Mouse (Mus musculus): ENCODE measurements around the gene Fam43a.

The Fam43a gene

DNA sequence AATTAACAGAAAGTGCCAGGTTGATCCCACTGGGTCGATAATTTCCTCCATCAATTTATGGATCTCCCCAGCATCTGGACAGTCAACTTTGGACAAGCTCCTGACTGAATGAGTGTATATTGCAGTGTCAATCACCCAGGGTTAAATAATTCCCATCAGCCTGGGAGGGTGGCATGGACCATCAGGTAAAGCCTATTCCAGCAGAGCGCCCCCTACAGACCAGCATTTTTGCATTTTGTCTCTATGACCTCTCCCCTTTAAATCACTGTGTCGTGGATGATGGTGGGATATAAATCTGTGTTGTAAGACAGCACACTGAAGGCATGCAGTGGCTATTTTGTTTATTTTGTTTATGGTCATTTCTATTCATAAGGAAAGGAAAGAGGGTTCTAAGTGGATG lies 7.5 kb upstream of the Fam43a start:
- in situ Hi-C loops (cut with MboI; ENCODE audit: low sequenced_read_pairs), result loop anchor here (10.0 to 25.0 kb wide), 2 partner anchors 383 to 770 kb away; no protein-coding TSS in a partner anchor

DNA sequence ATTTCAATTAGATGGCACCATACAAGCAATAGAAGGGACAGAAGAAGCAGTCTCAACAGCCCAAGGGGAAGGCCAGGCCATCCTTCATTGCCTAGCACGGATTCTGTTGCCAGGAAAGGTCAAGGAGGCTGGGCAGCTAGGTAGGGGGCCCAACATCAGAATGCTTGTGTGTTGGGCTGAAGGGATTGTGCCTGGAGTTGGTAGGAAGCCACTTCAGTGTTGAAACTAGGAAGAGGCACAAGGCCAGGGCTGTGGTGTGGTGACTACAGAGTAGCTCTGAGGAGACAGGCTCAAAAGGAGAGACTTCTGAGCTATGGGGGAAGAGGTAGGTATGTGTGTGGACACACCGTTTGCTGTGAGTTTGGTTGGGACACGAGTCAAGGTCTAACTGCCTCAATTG lies 4.2 kb upstream of the Fam43a start:
- in situ Hi-C loops (cut with MboI; ENCODE audit: low sequenced_read_pairs), result loop anchor here (10.0 to 25.0 kb wide), 2 partner anchors 379 to 767 kb away; no protein-coding TSS in a partner anchor

DNA sequence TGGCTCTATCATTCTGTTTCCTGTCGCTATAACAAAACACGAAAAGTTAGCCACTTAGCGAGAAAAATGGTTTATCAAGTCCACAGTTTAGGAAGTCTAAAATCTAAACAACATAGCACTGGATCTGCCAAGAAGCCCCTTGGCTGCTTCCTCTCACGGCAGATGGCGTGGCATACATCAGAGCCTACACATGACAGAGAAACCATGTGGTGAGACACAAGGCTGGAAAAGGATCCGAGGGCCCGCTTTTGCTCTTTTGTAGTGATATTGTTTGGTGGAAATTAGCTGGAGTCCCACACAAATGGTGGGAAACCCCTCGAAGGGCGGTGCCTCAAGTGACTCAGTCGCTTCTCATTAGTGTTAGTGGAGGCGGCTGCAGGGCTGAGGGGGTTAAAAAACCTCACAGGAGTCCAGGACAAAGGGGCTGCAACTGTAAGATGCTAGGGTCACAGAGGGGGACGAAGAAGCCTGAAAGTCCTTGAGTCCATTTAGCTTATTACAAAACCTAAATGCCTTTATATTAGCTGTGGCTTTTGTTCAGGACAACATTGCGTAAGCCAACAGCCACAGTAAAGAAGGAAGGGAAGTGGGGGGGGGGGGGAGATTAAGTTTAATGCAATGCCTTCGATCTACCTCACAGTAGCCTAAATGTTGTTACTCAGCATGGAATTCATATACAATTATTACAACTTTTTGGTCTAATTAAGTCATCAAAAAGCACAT lies 3.5 kb upstream of the Fam43a start:
- in situ Hi-C loops (cut with MboI; ENCODE audit: low sequenced_read_pairs), result loop anchor here (10.0 to 25.0 kb wide), 2 partner anchors 379 to 766 kb away; no protein-coding TSS in a partner anchor

DNA sequence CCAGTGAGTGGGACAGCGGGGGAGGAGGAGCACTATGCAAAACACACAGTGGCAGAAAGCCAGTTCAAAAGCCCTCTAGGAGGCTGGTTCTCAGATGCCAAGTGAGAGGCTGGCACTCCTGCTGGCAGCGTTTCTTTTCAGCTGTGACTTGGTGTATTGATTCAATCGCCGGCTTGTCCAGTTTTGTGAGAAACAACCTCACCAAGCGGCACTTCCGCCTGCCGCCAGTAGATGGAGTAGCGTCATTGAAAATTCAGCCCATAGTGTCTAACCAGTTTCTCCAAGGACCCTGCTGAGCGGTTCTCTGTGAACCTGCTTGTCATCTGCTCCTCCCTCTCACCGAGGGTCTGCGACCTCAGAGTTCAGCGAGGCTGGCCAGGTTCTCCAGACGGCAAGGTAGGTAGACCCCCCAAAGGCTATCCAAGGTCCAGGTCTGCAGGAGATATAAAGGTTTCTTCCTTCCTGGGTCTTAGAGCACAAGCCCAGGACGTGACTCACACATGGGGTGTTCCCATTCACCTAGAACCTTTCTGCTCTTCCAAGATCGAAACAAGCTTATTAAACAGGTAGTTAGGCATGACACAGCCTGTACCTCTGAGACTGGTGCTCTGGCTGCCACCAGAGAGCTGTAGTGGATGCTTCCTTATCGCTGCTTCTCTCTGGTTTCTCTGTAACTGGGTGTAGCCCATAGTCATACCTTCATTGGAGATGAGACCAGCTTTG lies 2.4 kb upstream of the Fam43a start:
- in situ Hi-C loops (cut with MboI; ENCODE audit: low sequenced_read_pairs), result loop anchor here (10.0 to 25.0 kb wide), 2 partner anchors 378 to 765 kb away; no protein-coding TSS in a partner anchor

DNA sequence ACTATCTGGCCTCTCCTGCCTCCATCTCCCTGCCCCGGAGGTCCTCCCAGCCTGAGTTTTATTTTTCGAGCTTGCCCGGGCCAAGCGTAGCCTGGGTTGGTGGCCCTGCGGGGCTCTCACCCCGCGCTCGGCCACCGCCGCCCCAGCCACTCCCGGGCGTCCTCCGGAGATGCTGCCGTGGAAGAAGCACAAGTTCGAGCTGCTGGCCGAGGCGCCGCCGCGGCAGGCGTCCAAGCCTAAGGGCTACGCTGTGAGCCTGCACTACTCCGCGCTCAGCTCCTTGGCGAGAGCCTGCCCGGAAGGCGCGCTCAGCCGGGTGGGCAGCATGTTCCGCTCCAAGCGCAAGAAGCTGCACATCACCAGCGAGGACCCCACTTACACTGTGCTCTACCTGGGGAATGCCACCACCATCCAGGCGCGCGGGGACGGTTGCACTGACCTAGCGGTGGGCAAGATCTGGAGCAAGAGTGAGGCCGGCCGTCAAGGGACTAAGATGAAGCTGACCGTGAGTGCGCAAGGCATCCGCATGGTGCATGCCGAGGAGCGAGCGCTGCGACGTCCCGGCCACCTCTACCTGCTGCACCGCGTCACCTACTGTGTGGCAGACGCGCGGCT lies 1.0 kb downstream of the Fam43a start:
- in situ Hi-C loops (cut with MboI; ENCODE audit: low sequenced_read_pairs), result loop anchor here (10.0 kb wide), 1 partner anchor 74 kb away; no protein-coding TSS in a partner anchor

DNA sequence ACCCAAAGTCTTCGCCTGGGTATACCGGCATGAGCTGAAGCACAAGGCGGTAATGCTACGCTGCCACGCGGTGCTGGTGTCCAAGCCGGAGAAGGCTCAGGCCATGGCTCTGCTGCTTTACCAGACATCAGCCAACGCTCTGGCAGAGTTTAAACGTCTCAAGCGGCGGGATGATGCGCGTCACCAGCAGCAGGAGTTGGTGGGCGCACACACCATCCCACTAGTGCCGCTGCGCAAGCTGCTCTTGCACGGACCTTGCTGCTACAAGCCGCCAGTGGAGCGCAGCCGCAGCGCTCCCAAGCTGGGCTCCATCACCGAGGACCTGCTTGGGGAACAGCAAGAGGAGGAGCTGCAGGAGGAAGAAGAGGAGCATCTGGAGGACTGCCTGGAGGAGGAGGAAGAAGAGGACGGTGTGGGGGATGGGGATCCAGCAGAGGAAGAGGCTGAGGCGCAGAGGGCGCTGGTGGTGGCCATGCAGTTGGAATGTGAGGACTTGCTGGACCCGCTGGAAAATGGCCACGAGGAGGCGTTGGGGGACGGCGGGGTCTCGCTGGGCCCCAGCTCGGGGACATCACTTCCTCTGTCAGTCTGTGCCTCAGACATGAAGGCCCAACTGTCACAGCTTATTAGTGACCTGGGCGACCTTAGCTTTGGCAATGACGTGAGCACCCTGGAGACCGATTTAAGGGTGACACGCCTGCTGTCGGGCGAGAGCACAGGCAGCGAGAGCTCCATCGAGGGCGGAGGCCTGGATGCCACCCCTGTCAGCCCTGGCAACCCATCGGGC lies 1.7 kb downstream of the Fam43a start:
- in situ Hi-C loops (cut with MboI; ENCODE audit: low sequenced_read_pairs), result loop anchor here (10.0 kb wide), 1 partner anchor 74 kb away; no protein-coding TSS in a partner anchor

DNA sequence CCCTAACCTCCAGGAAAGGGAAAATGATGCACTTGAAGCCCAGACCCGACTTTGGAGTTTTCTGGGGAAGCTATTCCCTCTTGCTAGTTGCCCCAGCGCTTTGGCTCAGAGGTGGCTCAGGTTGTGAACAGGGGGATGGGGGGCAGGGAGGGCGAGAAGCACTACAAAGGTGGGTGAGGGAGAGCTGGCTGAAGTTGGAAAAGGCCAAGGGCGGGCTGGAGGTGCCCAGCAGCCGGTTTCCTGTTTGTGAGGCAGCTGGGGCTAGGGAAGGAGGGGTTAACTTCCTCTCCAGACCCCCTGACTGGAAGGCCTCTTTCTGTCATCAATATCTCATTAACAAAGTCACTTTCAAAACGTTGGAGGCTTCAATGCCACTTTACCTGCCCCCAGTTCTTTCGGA lies 2.4 kb downstream of the Fam43a start:
- in situ Hi-C loops (cut with MboI; ENCODE audit: low sequenced_read_pairs), result loop anchor here (10.0 kb wide), 1 partner anchor 73 kb away; no protein-coding TSS in a partner anchor

DNA sequence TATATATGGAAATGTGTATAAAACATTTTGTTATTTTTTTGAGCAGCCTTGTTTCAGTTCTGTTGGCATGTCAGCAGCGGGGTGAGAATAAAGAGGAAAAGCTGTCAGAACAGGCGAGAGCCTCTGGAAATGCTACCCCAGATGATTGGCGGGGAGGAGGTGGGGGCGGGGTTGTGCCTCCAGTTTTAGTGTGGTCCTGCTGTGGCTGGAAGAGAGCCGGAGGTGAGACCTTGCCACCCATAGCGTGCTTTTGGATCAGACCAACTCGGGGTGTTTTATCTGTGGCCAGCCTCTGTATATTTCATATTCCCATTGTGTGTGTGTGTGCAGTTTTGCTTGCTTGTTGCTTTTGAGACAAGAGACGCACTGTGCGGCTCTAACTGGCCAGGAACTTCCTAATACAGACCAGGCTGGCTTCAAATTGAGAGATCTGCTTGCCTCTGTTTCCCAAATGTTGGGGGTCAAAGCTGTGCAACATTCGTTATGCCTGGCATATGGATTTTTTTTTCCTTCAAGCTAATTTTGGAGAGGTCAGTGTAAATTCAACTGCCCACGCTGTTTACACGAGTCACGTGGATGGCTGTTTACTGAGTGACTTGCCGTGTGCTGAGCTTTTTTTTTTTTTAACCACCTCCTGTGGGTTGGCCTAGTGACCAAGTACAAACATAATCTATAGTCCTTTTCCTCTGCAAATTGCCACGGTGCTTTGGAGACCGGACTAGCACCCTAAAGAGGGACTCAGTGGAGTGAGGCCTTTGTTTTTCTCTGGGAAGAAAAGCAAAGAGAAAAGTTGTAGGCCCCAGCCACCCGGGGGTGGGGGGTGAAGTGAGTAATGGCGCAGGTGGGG lies 3.4 kb downstream of the Fam43a start:
- in situ Hi-C loops (cut with MboI; ENCODE audit: low sequenced_read_pairs), result loop anchor here (10.0 kb wide), 1 partner anchor 72 kb away; no protein-coding TSS in a partner anchor

DNA sequence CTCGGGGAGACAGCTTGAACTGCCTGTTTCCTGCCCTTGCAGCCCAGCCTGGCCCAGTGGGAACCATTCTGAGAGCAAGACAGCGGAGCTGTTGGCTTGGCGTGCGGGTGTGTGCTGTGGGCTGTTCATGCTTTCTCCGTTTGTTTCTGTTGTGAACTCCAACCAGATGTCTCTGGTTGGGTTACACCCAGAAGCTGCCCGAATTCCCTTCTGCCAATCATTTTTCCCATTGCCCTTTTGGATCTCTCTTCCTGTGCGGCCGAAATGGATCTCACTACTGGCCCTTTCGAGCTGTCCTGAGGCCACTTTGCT lies 4.0 kb downstream of the Fam43a start:
- in situ Hi-C loops (cut with MboI; ENCODE audit: low sequenced_read_pairs), result loop anchor here (10.0 kb wide), 1 partner anchor 71 kb away; no protein-coding TSS in a partner anchor

DNA sequence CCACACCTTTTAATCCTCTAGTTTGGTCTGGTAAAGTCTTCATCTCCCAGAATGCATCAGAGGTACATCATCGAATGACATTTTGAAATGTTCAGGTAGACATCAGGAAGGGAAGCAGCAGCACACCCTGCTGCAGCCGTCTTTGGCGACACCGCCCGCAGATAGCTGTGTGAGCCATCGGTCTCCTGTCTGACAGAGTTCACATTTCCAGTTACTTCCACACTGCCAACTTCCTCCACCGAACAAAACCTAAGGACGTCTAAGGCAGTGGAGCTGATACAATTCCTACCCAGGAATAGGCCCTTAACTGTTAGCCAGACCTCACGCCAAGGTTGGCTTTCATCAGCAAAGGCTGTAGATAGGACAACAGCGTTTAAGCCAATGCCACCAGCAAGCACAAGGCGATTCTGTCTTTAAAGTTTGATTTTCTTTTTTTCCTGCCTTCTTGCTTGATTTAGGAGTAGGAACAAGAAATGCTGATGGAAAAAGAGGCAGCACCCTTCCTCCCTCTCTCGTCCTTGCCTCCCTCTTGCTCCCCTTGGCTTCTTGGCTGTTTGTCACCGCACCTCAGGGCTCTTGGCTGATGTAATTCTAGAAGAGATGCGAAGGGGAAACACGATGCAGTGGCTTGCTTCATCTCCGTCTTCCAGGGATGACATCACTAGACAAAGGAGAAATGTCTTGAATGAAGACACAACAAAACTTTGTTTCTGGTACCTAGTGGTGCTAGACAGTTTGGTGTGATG lies 4.7 kb downstream of the Fam43a start:
- in situ Hi-C loops (cut with MboI; ENCODE audit: low sequenced_read_pairs), result loop anchor here (10.0 kb wide), 1 partner anchor 71 kb away; no protein-coding TSS in a partner anchor

DNA sequence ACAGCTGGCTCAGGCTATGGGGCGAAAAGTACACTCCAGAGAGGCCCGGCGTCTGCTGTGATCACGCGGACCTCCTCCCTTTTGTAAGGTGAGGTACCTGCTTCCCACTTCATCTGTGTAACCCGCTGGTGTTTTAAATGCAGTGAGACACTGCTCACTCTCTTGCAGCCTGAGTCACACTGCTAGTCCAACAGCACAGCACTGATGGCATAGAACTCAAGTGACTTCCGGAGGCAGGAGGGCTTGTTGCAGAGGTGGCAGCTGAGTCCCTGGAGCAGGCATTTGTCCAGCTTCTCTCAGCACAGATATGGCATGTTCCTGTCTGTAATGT lies 5.2 kb downstream of the Fam43a start:
- in situ Hi-C loops (cut with MboI; ENCODE audit: low sequenced_read_pairs), result loop anchor here (10.0 kb wide), 1 partner anchor 70 kb away; no protein-coding TSS in a partner anchor

DNA sequence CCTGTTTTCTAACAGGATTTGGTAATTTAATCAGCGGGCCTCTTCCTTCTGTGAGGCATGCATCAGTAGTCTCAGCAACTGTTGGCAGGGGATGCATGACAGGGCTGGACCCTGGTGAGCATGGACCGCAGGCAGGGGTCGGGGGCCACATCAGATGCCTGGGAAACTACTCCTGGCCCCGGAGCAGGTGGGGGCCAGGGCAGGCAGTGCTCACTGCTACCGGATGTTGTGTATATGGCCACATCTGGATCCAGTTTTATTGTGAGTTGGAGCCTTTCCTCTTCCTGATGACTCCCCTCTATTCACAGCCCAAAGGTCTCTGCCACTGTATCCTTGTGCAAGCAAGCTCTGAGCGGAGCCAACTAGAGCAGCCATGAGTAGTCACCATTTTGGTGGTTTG lies 6.0 kb downstream of the Fam43a start:
- in situ Hi-C loops (cut with MboI; ENCODE audit: low sequenced_read_pairs), result loop anchor here (10.0 kb wide), 1 partner anchor 69 kb away; no protein-coding TSS in a partner anchor

DNA sequence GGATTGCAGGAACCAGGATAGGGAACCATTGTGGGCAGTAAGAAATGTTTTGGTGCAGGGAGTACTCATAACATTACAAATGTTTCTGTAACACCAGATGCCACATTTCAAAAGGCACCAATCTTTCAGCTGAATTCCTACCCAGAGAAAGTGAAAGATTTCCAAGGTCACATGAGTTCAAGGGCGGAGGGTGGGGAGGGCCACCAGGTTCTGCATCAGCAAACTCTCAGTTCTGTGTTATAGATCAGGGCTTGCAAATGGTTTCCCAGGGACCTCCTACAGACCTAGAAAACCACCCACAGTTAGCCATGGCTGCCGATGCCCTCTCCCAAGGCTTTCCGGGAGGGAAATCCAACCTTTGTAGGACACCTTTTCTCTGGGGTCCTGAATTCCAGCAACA lies 8.3 kb downstream of the Fam43a start:
- in situ Hi-C loops (cut with MboI; ENCODE audit: low sequenced_read_pairs), result loop anchor here (10.0 kb wide), 1 partner anchor 67 kb away; no protein-coding TSS in a partner anchor

DNA sequence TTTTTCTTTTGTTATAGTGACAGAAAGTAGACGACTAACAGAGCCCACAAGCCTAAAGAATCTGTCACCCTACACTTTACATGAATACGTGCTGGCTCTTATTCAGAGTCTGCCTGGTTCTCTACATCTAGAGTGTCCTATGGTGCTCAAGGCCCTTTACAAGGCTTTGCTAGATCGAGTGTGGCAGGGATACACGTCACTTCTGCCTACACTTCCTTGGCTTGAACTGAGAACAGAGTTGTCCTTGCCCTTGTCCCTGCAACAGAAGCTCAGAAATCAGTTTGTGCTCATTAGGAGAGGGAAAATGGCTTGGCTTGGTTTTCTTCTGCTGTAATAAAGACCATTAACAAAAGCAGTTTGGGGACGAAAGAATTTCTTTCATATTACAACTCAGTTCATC lies 11.8 kb downstream of the Fam43a start:
- in situ Hi-C loops (cut with MboI; ENCODE audit: low sequenced_read_pairs), result no loop called here

DNA sequence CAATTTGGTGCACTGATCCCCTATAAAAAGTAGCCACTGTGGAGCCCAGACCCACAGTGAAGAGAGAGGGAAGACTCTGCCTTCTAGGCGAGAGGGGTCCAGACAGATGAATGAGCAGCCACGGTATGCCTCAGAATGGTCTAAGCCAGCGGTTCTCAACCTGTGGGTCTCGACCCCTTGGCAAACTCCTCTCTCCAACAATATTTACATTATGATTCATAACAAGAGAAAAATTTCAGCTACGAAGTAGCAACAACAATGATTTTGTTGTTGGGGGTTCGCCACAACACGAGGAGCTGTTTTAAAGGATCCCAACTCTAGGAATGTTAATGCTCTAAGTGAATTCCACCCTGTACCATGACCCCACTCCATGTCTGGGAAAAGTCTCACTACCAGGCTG lies 13.6 kb downstream of the Fam43a start:
- in situ Hi-C loops (cut with MboI; ENCODE audit: low sequenced_read_pairs), result no loop called here

DNA sequence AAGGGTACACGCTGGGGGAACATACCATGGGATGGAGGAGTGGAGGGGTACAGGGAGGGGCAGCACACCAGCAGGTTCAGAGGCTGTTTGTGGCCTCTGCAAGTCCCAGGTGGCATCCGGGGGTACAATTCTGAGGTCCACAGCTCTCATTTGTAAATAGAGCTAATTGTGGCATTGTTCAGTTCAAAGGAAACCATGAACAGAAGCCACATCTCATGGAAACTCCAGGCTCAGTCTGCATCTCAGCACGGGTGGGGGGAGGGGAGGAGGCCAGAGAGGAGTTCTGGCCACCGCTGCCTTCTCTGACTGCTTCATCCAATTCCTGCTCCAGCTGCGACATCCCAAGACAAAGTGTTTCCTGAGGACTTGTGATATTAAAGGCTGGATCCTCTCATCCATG lies 14.6 kb downstream of the Fam43a start:
- in situ Hi-C loops (cut with MboI; ENCODE audit: low sequenced_read_pairs), result no loop called here

DNA sequence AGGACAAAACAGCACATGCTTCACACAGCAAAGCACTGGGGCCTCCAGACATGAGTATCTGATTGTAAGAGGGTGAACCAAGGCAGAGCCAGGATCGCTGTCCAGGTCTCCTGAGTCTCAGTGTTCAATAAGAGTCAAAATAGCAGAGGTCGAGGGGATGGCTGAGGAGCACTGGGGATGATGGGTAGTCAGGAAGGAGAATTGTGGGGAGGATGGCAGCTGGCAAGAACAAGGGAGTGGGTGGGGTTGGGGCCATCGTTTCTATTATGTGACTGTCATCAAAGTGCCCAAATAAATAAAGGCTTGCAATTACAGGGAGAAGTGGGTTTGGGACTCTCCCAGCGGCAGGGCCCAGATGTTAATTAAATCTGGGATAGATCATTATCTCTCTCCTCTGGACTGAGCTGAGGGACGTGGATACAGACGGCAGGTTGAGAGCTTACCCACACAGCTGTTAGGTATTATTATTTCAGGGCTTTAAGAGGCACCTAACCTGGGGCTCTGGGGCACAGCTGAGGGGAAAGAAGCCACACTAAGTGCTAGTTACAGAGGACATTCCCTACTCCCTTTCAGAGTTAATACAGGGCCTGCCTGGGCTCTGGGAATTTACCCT lies 15.3 kb downstream of the Fam43a start:
- in situ Hi-C loops (cut with MboI; ENCODE audit: low sequenced_read_pairs), result no loop called here

DNA sequence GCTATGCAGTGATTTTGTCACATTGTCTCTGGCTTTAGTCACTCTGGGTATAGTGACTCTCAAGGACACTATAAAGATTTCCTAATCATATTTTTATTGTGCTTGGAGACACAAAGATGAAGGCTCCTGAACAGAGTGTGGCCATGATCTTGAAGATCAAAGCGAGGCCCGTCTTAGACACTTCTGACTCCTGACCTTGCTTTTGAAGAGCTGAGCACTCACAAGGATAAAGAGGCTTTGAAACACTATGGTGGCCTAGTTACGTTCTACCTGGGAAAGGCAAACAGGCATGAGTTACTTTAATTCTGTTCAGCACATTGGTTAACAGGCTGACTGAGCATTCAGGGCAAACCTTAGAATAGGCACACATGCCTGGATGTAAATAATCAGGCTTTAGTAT lies 16.8 kb downstream of the Fam43a start:
- in situ Hi-C loops (cut with MboI; ENCODE audit: low sequenced_read_pairs), result no loop called here

DNA sequence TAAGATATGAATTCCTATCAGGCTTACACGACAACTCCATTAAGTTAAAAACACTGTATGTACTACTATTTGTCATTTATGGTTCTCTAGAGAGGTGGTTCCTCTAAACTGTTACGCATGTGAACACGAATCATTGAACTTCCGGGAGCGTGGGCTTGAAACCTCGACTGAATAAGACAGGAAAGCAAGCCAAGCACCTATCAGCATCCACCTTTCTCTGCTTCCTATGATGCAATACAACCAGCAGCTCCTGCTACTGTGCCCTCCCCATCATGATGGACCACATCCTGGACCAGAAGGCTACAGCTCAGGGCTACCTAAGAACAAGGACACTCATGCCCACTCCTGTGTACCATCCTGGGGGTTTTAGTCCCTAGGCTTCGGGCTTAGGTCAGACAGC lies 24.1 kb downstream of the Fam43a start:
- in situ Hi-C loops (cut with MboI; ENCODE audit: low sequenced_read_pairs), result no loop called here

Measured in CH12F3 (cell line).